Mouse (Mus musculus) layer of hippocampus, adult 2 months (tissue): ENCODE measurements around the gene Bach2. TPM values are rescaled to one million over a fixed set of nuclear protein-coding genes. Genes with fewer than 3 reads are reported as not detected.
A peak's percentile ranks its signal among the peaks of the same experiment; 100 is the strongest.

Source experiments
- DNase-seq, 2 experiments: peaks; one replicate each; pipeline ENCODE4 v3.0.0; 2022; ENCODE audit warnings: low spot score in 2 of 2
- H3K27ac ChIP-seq: fragments of 200-600 bp; 2 replicates; pipeline ENCODE4 v1.8.1; 2022
- H3K4me3 ChIP-seq: fragments of 200-600 bp; 2 replicates; pipeline ENCODE4 v1.8.1; 2022; ENCODE audit warnings: mild to moderate bottlenecking
- CTCF ChIP-seq: fragments of 200-600 bp; conservative IDR thresholded peaks from 2 replicates; pipeline ENCODE4 v1.8.1; 2022; ENCODE audit warnings: antibody characterized with exemption, mild to moderate bottlenecking, moderate library complexity
- total RNA-seq, 2 experiments: library from RNA; stranded (reverse); gene quantifications; 2 replicates each; pipeline ENCODE4 v1.2.3; 2021

Gene Bach2
- total RNA-seq, 2 experiments from 2014 or later, result 11.1 to 15.6 TPM

- H3K27ac ChIP-seq, result no peak overlapping the region
- TF ChIP-seq CTCF, result no peak
- no peak overlapping the region for H3K4me3 ChIP-seq
- DNase-seq, result no peak
Measured at GRCm38 (mm10) chr4:32417939-32418338, 179.3 kb downstream of the Bach2 start.

GRCm38 (mm10) chr4:32421570-32421969, 183.0 kb downstream of the Bach2 start:
- no peak for DNase-seq
- Histone ChIP-seq H3K4me3 (no peak overlapping the region), H3K27ac (no peak overlapping the region)
- TF ChIP-seq CTCF, result no peak

- TF ChIP-seq CTCF, result no peak
- H3K27ac ChIP-seq, result no peak overlapping the region
- DNase-seq, result no peak
- no peak overlapping the region for H3K4me3 ChIP-seq
Measured at GRCm38 (mm10) chr4:32422427-32422826, 183.8 kb downstream of the Bach2 start.

GRCm38 (mm10) chr4:32423667-32424066, 185.1 kb downstream of the Bach2 start:
- TF ChIP-seq CTCF, result no peak
- no peak for DNase-seq
- no peak overlapping the region for H3K27ac ChIP-seq
- H3K4me3 ChIP-seq, result no peak overlapping the region

- TF ChIP-seq CTCF, result no peak
- no peak for DNase-seq
- Histone ChIP-seq H3K27ac (no peak overlapping the region), H3K4me3 (no peak overlapping the region)
Measured at GRCm38 (mm10) chr4:32424434-32424833, 185.8 kb downstream of the Bach2 start.

- H3K27ac ChIP-seq, result no peak overlapping the region
- no peak overlapping the region for H3K4me3 ChIP-seq
- DNase-seq, result no peak
- TF ChIP-seq CTCF, result no peak
Measured at GRCm38 (mm10) chr4:32425060-32425459, 186.5 kb downstream of the Bach2 start.

GRCm38 (mm10) chr4:32425641-32426040, 187.0 kb downstream of the Bach2 start:
- Histone ChIP-seq H3K27ac (no peak overlapping the region), H3K4me3 (no peak overlapping the region)
- DNase-seq, result no peak
- no peak for TF ChIP-seq CTCF

- H3K27ac ChIP-seq, result no peak overlapping the region
- H3K4me3 ChIP-seq, result no peak overlapping the region
- DNase-seq, result no peak
- TF ChIP-seq CTCF, result no peak
Measured at GRCm38 (mm10) chr4:32426779-32427577, 188.4 kb downstream of the Bach2 start.

GRCm38 (mm10) chr4:32428738-32429137, 190.1 kb downstream of the Bach2 start:
- no peak overlapping the region for H3K27ac ChIP-seq

GRCm38 (mm10) chr4:32430136-32430535, 191.5 kb downstream of the Bach2 start:
- Histone ChIP-seq H3K27ac (peak overlapping the region; percentile 53), H3K4me3 (no peak overlapping the region)
- DNase-seq, result no peak
- TF ChIP-seq CTCF, result no peak

More at GRCm38 (mm10) chr4:32428738-32429137, 190.1 kb downstream of the Bach2 start:
- DNase-seq, result no peak
- no peak for TF ChIP-seq CTCF
- no peak overlapping the region for H3K4me3 ChIP-seq

- H3K4me3 ChIP-seq, result peak overlapping the region; percentile 19; the same call in 1 of the 2 replicates
- no peak for TF ChIP-seq CTCF
- peak overlapping the region; percentile 76 for H3K27ac ChIP-seq
- peak in 1 of 2 experiments; percentile 15 for DNase-seq
Measured at GRCm38 (mm10) chr4:32430981-32431380, 192.4 kb downstream of the Bach2 start.

- H3K4me3 ChIP-seq, result no peak overlapping the region; the same call in 1 of the 2 replicates
- no peak for TF ChIP-seq CTCF
- no peak overlapping the region for H3K27ac ChIP-seq
- no peak for DNase-seq
Measured at GRCm38 (mm10) chr4:32432271-32432781, 193.7 kb downstream of the Bach2 start.

- no peak overlapping the region for H3K27ac ChIP-seq
- H3K4me3 ChIP-seq, result no peak overlapping the region
- TF ChIP-seq CTCF, result no peak
- DNase-seq, result no peak
Measured at GRCm38 (mm10) chr4:32432945-32433344, 194.3 kb downstream of the Bach2 start.

- no peak for DNase-seq
- Histone ChIP-seq H3K27ac (no peak overlapping the region), H3K4me3 (no peak overlapping the region)
- no peak for TF ChIP-seq CTCF
Measured at GRCm38 (mm10) chr4:32434612-32435011, 196.0 kb downstream of the Bach2 start.
